Mouse (Mus musculus): ENCODE measurements at regions not wholly inside any gene's neighbourhood (a gene's known extent, or its start where the extent isn't known, plus 50 kb on each side); places are given as distances from the start of the nearest gene placed in this dataset.
"Not testable (repeated sequence)": the region's sequence is repeated elsewhere in the genome, so short reads cannot be mapped to it uniquely, and the experiment has no call there.

GRCm38 (mm10) chr10:69035536-69035935 lies 115.7 kb upstream of the Rhobtb1 start:
- not testable (repeated sequence) for DNase-seq (ENCODE audit: low spot score in 2 of 2)

GRCm38 (mm10) chr10:69036096-69036495 lies 115.1 kb upstream of the Rhobtb1 start:
- DNase-seq (ENCODE audit: low spot score in 2 of 2): no peak

GRCm38 (mm10) chr10:69044171-69044651 lies 107.0 kb upstream of the Rhobtb1 start:
- DNase-seq (ENCODE audit: low spot score in 2 of 2): no peak

GRCm38 (mm10) chr10:69045275-69045674 lies 106.0 kb upstream of the Rhobtb1 start:
- no peak for DNase-seq (ENCODE audit: low spot score in 2 of 2)

GRCm38 (mm10) chr10:69046008-69046555 lies 105.2 kb upstream of the Rhobtb1 start:
- DNase-seq (ENCODE audit: low spot score in 2 of 2): no peak

- DNase-seq (ENCODE audit: low spot score in 2 of 2): no peak
Observed at GRCm38 (mm10) chr10:69078008-69078407, 73.2 kb upstream of the Rhobtb1 start.

- DNase-seq (ENCODE audit: low spot score in 2 of 2): no peak
Observed at GRCm38 (mm10) chr10:69086184-69086583, 65.0 kb upstream of the Rhobtb1 start.

GRCm38 (mm10) chr10:69091872-69092271 lies 59.4 kb upstream of the Rhobtb1 start:
- no peak for DNase-seq (ENCODE audit: low spot score in 2 of 2)

GRCm38 (mm10) chr10:69100021-69100420 lies 51.2 kb upstream of the Rhobtb1 start:
- DNase-seq (ENCODE audit: low spot score in 2 of 2): no peak

- not testable (repeated sequence) for DNase-seq (ENCODE audit: low spot score in 2 of 2)
Observed at GRCm38 (mm10) chr10:69100742-69101141, 50.5 kb upstream of the Rhobtb1 start.
